Mouse (Mus musculus): ENCODE data around the gene Clasp1. TPM values are rescaled to one million over a fixed set of nuclear protein-coding genes. Genes with fewer than 3 reads are reported as not detected.
A peak's percentile ranks its signal among the peaks of the same experiment; 100 is the strongest.

Clasp1 gene
- polyA plus RNA-seq (2015; fragmentation: Nextera tagmentation; extraction: Ambion mirVana), result 61.3 and 67.1 TPM in 2 replicates

GRCm38 (mm10) chr1:118388757-118389453, at the start of gene Clasp1:
TSS of gene Clasp1 (plus strand) at chr1:118389058.
- H3K4me1 ChIP-seq, result peaks cover 17% of the 10 kb centered on the region
- peak within 1 kb of the TSS; percentile 94 for H3K9ac ChIP-seq
- under 1% methylated on average over 44 of the region's 44 CpGs for WGBS
- peak within 1 kb of the TSS; percentile 97 for H3K4me3 ChIP-seq
- no peaks in the 10 kb centered on the region for H3K9me3 ChIP-seq
- H3K27ac ChIP-seq, result peak within 1 kb of the TSS; percentile 94
- peak within 1 kb of the TSS; percentile 81 for H3K4me2 ChIP-seq
- peak; percentile 97 for ATAC-seq (ENCODE audit: insufficient number of reproducible peaks, insufficient read depth, low FRiP score, low TSS enrichment, low read depth)
- H3K36me3 ChIP-seq, result peaks cover 6% of the 10 kb centered on the region; the same call in 1 of the 2 replicates
- no peaks in the 10 kb centered on the region for H3K27me3 ChIP-seq

- Histone ChIP-seq H3K27ac (no peak overlapping the region), H3K36me3 (no peaks in the 10 kb centered on the region), H3K9me3 (no peaks in the 10 kb centered on the region), H3K4me1 (no peaks in the 10 kb centered on the region), H3K27me3 (no peaks in the 10 kb centered on the region), H3K9ac (no peak overlapping the region), H3K4me3 (no peak overlapping the region), H3K4me2 (no peak overlapping the region)
- WGBS, result 24% methylated on average over 6 of the region's 6 CpGs
- ATAC-seq (ENCODE audit: insufficient number of reproducible peaks, insufficient read depth, low FRiP score, low TSS enrichment, low read depth), result no peak
These were observed 45.0 kb upstream of the Clasp1 start for GRCm38 (mm10) chr1:118343649-118344435.

DNA sequence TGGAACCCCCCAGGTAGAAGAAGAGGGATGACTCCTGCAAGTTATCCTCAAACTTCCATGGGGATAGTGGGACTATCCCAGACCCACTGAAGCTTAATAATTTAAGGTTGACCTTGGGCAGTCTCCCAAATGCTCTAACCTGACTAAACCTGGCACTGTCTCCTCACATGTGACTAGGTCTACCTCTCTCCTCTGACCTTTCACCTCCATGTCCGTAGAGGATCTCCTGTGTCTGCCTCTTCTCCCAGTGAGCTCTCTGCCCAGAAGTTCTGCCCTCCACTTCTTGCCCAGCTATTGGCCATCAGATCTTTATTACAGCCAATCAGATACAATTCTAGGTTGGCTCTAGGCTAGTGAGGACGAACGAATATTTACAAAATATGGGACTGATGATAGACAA, 38.9 kb upstream of the Clasp1 start:
- no peak for ATAC-seq (ENCODE audit: insufficient number of reproducible peaks, insufficient read depth, low FRiP score, low TSS enrichment, low read depth)
- Histone ChIP-seq H3K4me3 (no peak overlapping the region), H3K4me2 (no peak overlapping the region), H3K9me3 (no peaks in the 10 kb centered on the region), H3K9ac (no peak overlapping the region), H3K27ac (no peak overlapping the region), H3K36me3 (no peaks in the 10 kb centered on the region), H3K4me1 (no peaks in the 10 kb centered on the region), H3K27me3 (no peaks in the 10 kb centered on the region)
- 78% methylated on average over 3 of the region's 3 CpGs for WGBS

GRCm38 (mm10) chr1:118359071-118359761, 29.6 kb upstream of the Clasp1 start:
- Histone ChIP-seq H3K4me1 (no peaks in the 10 kb centered on the region), H3K27ac (no peak overlapping the region), H3K27me3 (no peaks in the 10 kb centered on the region), H3K4me3 (no peak overlapping the region), H3K36me3 (no peaks in the 10 kb centered on the region), H3K9ac (no peak overlapping the region), H3K4me2 (no peak overlapping the region), H3K9me3 (no peaks in the 10 kb centered on the region)
- WGBS, result 72% methylated on average over 6 of the region's 6 CpGs
- no peak for ATAC-seq (ENCODE audit: insufficient number of reproducible peaks, insufficient read depth, low FRiP score, low TSS enrichment, low read depth)

- H3K27ac ChIP-seq, result no peak overlapping the region
- no peaks in the 10 kb centered on the region for H3K27me3 ChIP-seq
- H3K9ac ChIP-seq, result no peak overlapping the region
- H3K4me2 ChIP-seq, result no peak overlapping the region
- H3K9me3 ChIP-seq, result no peaks in the 10 kb centered on the region
- H3K36me3 ChIP-seq, result no peaks in the 10 kb centered on the region
- H3K4me1 ChIP-seq, result no peaks in the 10 kb centered on the region
- no peak for ATAC-seq (ENCODE audit: insufficient number of reproducible peaks, insufficient read depth, low FRiP score, low TSS enrichment, low read depth)
- WGBS, result 81% methylated on average over 1 of the region's 1 CpGs
- H3K4me3 ChIP-seq, result no peak overlapping the region
These were observed 20.9 kb upstream of the Clasp1 start for GRCm38 (mm10) chr1:118367970-118368369.

DNA sequence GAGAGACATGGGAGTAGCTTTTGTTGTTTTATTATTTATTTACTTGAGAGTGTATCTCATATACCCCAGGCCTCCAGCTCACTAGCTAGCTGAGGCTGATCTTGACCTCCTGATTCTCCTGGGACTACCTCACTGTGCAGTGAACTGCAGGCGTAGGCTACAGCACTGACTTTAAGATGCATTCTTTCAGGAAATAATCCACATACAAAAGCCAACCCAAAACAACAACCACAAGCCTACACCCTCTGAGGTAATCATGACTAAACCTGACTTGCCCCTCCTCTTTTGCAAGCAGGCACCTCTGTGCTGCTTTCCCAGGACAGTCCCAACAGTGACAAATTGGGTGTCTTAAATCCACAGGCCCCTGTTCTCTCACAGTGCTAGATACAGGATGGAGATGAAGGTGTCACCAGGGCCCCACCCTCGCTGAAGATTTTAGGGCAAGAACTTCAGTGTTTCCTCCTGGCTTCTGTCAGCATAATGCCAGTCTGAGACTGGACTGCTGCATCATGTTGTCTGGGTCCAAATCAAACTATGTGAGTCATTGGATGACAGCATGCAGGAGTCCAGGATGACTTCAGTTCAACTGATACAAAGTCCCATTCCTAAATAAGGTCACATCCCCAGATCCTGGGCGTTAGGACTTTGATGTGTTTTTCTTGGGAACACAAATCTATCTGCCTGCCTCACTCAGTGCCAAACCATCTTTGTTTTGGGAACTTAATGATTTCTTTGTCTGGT, 20.0 kb upstream of the Clasp1 start:
- H3K9ac ChIP-seq, result no peak overlapping the region
- no peak for ATAC-seq (ENCODE audit: insufficient number of reproducible peaks, insufficient read depth, low FRiP score, low TSS enrichment, low read depth)
- H3K27me3 ChIP-seq, result no peaks in the 10 kb centered on the region
- H3K4me3 ChIP-seq, result no peak overlapping the region
- no peaks in the 10 kb centered on the region for H3K36me3 ChIP-seq
- no peak overlapping the region for H3K27ac ChIP-seq
- H3K4me1 ChIP-seq, result no peaks in the 10 kb centered on the region
- WGBS, result 66% methylated on average over 3 of the region's 3 CpGs
- H3K9me3 ChIP-seq, result no peaks in the 10 kb centered on the region
- no peak overlapping the region for H3K4me2 ChIP-seq

DNA sequence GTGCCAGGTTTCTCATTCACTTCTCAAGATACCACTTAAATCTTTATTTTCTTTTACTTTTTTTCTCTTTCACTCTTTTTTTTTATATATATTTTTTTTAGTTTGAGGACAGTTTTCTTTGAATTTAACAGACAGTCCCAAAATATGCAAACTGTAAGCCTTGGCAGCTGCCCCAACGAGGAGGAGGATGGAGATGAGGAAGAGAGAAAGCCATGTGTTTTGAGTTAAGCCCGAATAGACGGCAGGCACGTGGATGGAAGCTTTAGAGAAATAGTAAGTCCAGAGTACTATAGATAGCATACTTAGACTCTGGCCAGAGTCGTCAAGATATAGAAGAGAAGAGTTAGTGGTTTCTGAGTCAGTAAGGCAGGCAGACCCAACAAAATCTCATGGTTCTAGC, 11.1 kb upstream of the Clasp1 start:
- H3K27ac ChIP-seq, result no peak overlapping the region
- no peak for ATAC-seq (ENCODE audit: insufficient number of reproducible peaks, insufficient read depth, low FRiP score, low TSS enrichment, low read depth)
- no peaks in the 10 kb centered on the region for H3K9me3 ChIP-seq
- H3K4me3 ChIP-seq, result no peak overlapping the region
- H3K36me3 ChIP-seq, result no peaks in the 10 kb centered on the region
- no peak overlapping the region for H3K4me2 ChIP-seq
- no peak overlapping the region for H3K9ac ChIP-seq
- H3K27me3 ChIP-seq, result no peaks in the 10 kb centered on the region
- no peaks in the 10 kb centered on the region for H3K4me1 ChIP-seq
- WGBS, result 32% methylated on average over 5 of the region's 5 CpGs

DNA sequence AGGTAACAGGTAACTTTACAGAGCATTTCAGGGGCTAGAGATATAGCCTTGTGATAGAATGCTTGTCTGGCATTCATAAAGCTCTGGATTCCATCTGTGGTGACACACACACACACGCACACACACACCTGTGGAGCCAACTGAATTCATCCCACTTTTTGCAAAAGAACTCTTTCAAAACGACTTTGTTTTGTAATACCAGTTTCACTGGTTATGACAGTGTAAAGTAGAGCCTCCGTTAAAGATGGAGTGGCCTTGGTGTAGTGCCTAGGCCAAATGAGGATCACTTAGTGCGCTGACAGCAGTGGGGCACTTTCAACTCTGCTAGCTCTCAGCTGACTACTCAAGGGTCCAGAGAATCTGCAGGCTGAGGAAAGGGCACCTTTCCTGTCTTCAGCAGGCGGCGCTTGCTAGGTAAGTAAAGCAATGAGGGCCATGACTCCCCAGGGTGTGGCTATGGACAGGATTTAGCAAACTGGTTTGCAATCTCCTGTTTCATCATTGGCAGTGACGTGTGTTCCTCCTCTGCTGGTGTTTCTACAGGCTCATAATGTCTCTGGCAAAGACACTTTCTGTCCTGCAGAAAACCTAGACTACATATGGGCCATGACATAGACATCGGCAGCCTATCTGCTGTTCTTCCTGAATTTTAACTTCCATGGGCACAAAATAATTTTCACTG, 8.6 kb upstream of the Clasp1 start:
- no peak overlapping the region for H3K4me3 ChIP-seq
- 76% methylated on average over 8 of the region's 8 CpGs for WGBS
- no peak overlapping the region for H3K4me2 ChIP-seq
- no peak for ATAC-seq (ENCODE audit: insufficient number of reproducible peaks, insufficient read depth, low FRiP score, low TSS enrichment, low read depth)
- no peaks in the 10 kb centered on the region for H3K36me3 ChIP-seq
- no peaks in the 10 kb centered on the region for H3K4me1 ChIP-seq
- H3K9me3 ChIP-seq, result no peaks in the 10 kb centered on the region
- no peak overlapping the region for H3K27ac ChIP-seq
- H3K9ac ChIP-seq, result no peak overlapping the region
- no peaks in the 10 kb centered on the region for H3K27me3 ChIP-seq

DNA sequence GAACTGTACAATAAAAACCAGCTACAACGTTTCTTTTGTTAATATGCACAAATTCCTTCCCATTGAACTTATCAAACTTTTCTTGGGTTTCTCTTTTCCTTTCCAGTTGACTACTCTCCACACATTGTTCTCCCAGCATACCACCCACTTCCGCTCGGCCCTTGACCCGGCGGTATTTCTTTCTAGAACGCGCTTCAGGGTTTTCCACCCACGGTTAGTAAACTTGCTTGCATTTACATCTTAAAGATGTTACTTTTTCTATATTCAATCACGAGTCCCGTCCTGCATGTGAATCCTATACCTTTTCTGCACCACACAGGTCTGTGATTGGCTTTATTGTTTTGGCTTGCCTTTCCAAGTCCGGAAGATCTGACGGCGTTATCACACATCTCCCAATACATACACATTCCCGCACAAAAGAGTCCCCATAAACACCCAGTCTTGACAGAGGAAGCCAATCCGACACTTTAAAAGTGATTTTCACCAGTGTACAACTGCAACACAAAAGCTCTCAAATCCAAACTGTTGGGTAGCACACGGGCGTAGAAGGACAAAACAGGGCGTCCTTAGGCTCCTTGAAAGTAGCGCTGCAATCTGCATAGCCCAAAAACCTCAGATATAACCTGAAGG, 616 bp upstream of the Clasp1 start:
- under 1% methylated on average over 19 of the region's 19 CpGs for WGBS
- Histone ChIP-seq H3K36me3 (no peaks in the 10 kb centered on the region), H3K4me1 (peaks cover 17% of the 10 kb centered on the region), H3K27me3 (no peaks in the 10 kb centered on the region), H3K9me3 (no peaks in the 10 kb centered on the region), H3K4me2 (peak overlapping the region; percentile 81), H3K9ac (peak overlapping the region; percentile 94), H3K4me3 (peak overlapping the region; percentile 97), H3K27ac (peak overlapping the region; percentile 90)
- ATAC-seq (ENCODE audit: insufficient number of reproducible peaks, insufficient read depth, low FRiP score, low TSS enrichment, low read depth), result no peak

DNA sequence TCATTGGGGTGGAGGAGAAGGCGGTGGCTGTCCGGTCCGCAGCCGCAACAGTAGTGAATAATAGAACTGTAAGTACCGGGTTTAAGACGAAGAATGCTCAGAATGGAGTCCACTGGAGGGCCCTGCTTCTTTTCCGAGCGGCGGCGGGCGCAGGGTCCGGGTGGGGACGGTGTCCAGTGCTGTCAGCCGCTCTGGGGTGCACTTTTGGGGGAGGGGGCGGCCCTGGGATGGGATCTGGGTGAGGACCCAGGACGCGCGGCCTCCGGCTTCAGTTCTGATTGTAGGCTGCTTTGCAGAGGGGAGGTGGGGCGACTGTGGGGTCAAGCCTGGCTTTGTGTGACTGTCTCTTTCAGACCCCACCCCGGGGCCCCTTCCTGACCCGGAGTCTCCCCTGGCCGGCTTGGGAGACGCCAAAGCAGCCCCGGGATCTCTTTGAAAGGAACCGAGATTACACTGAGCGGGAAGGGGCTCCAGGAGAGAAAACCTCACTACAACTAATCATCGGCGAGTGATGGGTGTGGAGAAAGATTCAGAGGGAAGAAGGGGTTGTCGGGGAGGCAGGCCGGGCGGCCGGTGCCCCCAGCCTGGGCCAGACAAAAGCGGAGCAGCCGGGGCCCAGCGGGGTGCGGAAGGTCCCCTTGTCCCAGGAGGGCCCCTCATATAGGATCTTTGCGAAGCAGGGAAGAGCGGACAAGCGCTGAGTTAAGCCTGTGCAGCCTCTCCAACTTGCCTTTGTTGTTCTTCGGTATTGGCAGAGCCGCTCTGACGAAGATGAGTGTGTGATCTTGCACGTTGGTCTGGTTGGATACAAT, 802 bp downstream of the Clasp1 start:
- H3K27ac ChIP-seq, result peak overlapping the region; percentile 94
- WGBS, result under 1% methylated on average over 44 of the region's 44 CpGs
- peak overlapping the region; percentile 94 for H3K9ac ChIP-seq
- peaks cover 12% of the 10 kb centered on the region; the same call in 1 of the 2 replicates for H3K36me3 ChIP-seq
- peak overlapping the region; percentile 81 for H3K4me2 ChIP-seq
- H3K4me3 ChIP-seq, result peak overlapping the region; percentile 97
- peaks cover 17% of the 10 kb centered on the region for H3K4me1 ChIP-seq
- H3K9me3 ChIP-seq, result no peaks in the 10 kb centered on the region
- ATAC-seq (ENCODE audit: insufficient number of reproducible peaks, insufficient read depth, low FRiP score, low TSS enrichment, low read depth), result peak; percentile 1
- no peaks in the 10 kb centered on the region for H3K27me3 ChIP-seq
